Mouse (Mus musculus): ENCODE results near the gene Aldh8a1. TPM values are rescaled to one million over a fixed set of nuclear protein-coding genes. Genes with fewer than 3 reads are reported as not detected.

Aldh8a1 gene
- not detected in 2 replicates for polyA plus RNA-seq (2012; rRNA removed)

- WGBS: 80% methylated on average over 13 of the region's 13 CpGs
- H3K27ac ChIP-seq (ENCODE audit: insufficient read depth, low read depth, low read length): no peak within 1 kb of the TSS
- no peaks in the 10 kb centered on the region for H3K4me1 ChIP-seq (ENCODE audit: control insufficient read depth, insufficient read depth, insufficient read length, low read length)
- H3K4me3 ChIP-seq (ENCODE audit: low read depth, low read length): no peak within 1 kb of the TSS
- H3K27me3 ChIP-seq (ENCODE audit: control insufficient read depth, insufficient read depth, low read length): no peaks in the 10 kb centered on the region
- H3K36me3 ChIP-seq (ENCODE audit: control insufficient read depth, insufficient read depth, low read length): no peaks in the 10 kb centered on the region
- TF ChIP-seq POLR2A (IDR thresholded peaks at IDR 0.05; ENCODE audit: low read depth, low read length) (no peak), CTCF (IDR thresholded peaks at IDR 0.05; ENCODE audit: extremely low read depth, insufficient read length, insufficient replicate concordance, low read depth, low read length) (no peak)
Measured at GRCm38 (mm10) chr10:21376682-21377473, at the start of gene Aldh8a1. Gene Aldh8a1, plus strand, starts transcription at chr10:21377291.

- peaks cover 16% of the 10 kb centered on the region for H3K36me3 ChIP-seq (ENCODE audit: control insufficient read depth, insufficient read depth, low read length)
- H3K27ac ChIP-seq (ENCODE audit: insufficient read depth, low read depth, low read length): no peak overlapping the region
- WGBS: 73% methylated on average over 7 of the region's 7 CpGs
- H3K4me1 ChIP-seq (ENCODE audit: control insufficient read depth, insufficient read depth, insufficient read length, low read length): no peaks in the 10 kb centered on the region
- H3K27me3 ChIP-seq (ENCODE audit: control insufficient read depth, insufficient read depth, low read length): no peaks in the 10 kb centered on the region
- no peak overlapping the region for H3K4me3 ChIP-seq (ENCODE audit: low read depth, low read length)
- no peak for TF ChIP-seq POLR2A (IDR thresholded peaks at IDR 0.05; ENCODE audit: low read depth, low read length)
- no peak for TF ChIP-seq CTCF (IDR thresholded peaks at IDR 0.05; ENCODE audit: extremely low read depth, insufficient read length, insufficient replicate concordance, low read depth, low read length)
Measured at GRCm38 (mm10) chr10:21327605-21328135, 49.4 kb upstream of the Aldh8a1 start.

- Histone ChIP-seq H3K27ac (ENCODE audit: insufficient read depth, low read depth, low read length) (no peak overlapping the region), H3K27me3 (ENCODE audit: control insufficient read depth, insufficient read depth, low read length) (no peaks in the 10 kb centered on the region), H3K4me1 (ENCODE audit: control insufficient read depth, insufficient read depth, insufficient read length, low read length) (no peaks in the 10 kb centered on the region; the same call in 1 of the 2 replicates), H3K4me3 (ENCODE audit: low read depth, low read length) (no peak overlapping the region), H3K36me3 (ENCODE audit: control insufficient read depth, insufficient read depth, low read length) (peaks cover 30% of the 10 kb centered on the region)
- TF ChIP-seq POLR2A (IDR thresholded peaks at IDR 0.05; ENCODE audit: low read depth, low read length): no peak
- TF ChIP-seq CTCF (IDR thresholded peaks at IDR 0.05; ENCODE audit: extremely low read depth, insufficient read length, insufficient replicate concordance, low read depth, low read length): no peak
- 41% methylated on average over 7 of the region's 7 CpGs for WGBS
Measured at GRCm38 (mm10) chr10:21334349-21335105, 42.6 kb upstream of the Aldh8a1 start.

GRCm38 (mm10) chr10:21335534-21335933, 41.6 kb upstream of the Aldh8a1 start:
- no peaks in the 10 kb centered on the region for H3K27me3 ChIP-seq (ENCODE audit: control insufficient read depth, insufficient read depth, low read length)
- 93% methylated on average over 5 of the region's 5 CpGs for WGBS
- no peak for TF ChIP-seq POLR2A (IDR thresholded peaks at IDR 0.05; ENCODE audit: low read depth, low read length)
- no peak for TF ChIP-seq CTCF (IDR thresholded peaks at IDR 0.05; ENCODE audit: extremely low read depth, insufficient read length, insufficient replicate concordance, low read depth, low read length)
- peaks cover 31% of the 10 kb centered on the region for H3K36me3 ChIP-seq (ENCODE audit: control insufficient read depth, insufficient read depth, low read length)
- H3K4me1 ChIP-seq (ENCODE audit: control insufficient read depth, insufficient read depth, insufficient read length, low read length): no peaks in the 10 kb centered on the region; the same call in 1 of the 2 replicates
- no peak overlapping the region for H3K4me3 ChIP-seq (ENCODE audit: low read depth, low read length)
- H3K27ac ChIP-seq (ENCODE audit: insufficient read depth, low read depth, low read length): no peak overlapping the region

- H3K27ac ChIP-seq (ENCODE audit: insufficient read depth, low read depth, low read length): no peak overlapping the region
- no peaks in the 10 kb centered on the region; the same call in 1 of the 2 replicates for H3K4me1 ChIP-seq (ENCODE audit: control insufficient read depth, insufficient read depth, insufficient read length, low read length)
- no peak overlapping the region for H3K4me3 ChIP-seq (ENCODE audit: low read depth, low read length)
- TF ChIP-seq POLR2A (IDR thresholded peaks at IDR 0.05; ENCODE audit: low read depth, low read length) (no peak), CTCF (IDR thresholded peaks at IDR 0.05; ENCODE audit: extremely low read depth, insufficient read length, insufficient replicate concordance, low read depth, low read length) (no peak)
- peaks cover 34% of the 10 kb centered on the region for H3K36me3 ChIP-seq (ENCODE audit: control insufficient read depth, insufficient read depth, low read length)
- 73% methylated on average over 2 of the region's 2 CpGs for WGBS
- no peaks in the 10 kb centered on the region for H3K27me3 ChIP-seq (ENCODE audit: control insufficient read depth, insufficient read depth, low read length)
Measured at GRCm38 (mm10) chr10:21337191-21337590, 39.9 kb upstream of the Aldh8a1 start.

GRCm38 (mm10) chr10:21341706-21342105, 35.4 kb upstream of the Aldh8a1 start:
- no peak overlapping the region for H3K4me3 ChIP-seq (ENCODE audit: low read depth, low read length)
- peaks cover 43% of the 10 kb centered on the region for H3K36me3 ChIP-seq (ENCODE audit: control insufficient read depth, insufficient read depth, low read length)
- 96% methylated on average over 14 of the region's 14 CpGs for WGBS
- H3K27ac ChIP-seq (ENCODE audit: insufficient read depth, low read depth, low read length): no peak overlapping the region
- H3K27me3 ChIP-seq (ENCODE audit: control insufficient read depth, insufficient read depth, low read length): no peaks in the 10 kb centered on the region
- H3K4me1 ChIP-seq (ENCODE audit: control insufficient read depth, insufficient read depth, insufficient read length, low read length): no peaks in the 10 kb centered on the region
- TF ChIP-seq POLR2A (IDR thresholded peaks at IDR 0.05; ENCODE audit: low read depth, low read length): no peak
- no peak for TF ChIP-seq CTCF (IDR thresholded peaks at IDR 0.05; ENCODE audit: extremely low read depth, insufficient read length, insufficient replicate concordance, low read depth, low read length)

Data from small intestine, adult 2 months (tissue).